Mouse (Mus musculus) lung, postnatal 10 days (tissue): ENCODE data around the gene Gnao1.

Source experiments
- DNase-seq: peaks from one replicate; pipeline ENCODE4 v3.0.0; 2021

The Gnao1 gene

DNA sequence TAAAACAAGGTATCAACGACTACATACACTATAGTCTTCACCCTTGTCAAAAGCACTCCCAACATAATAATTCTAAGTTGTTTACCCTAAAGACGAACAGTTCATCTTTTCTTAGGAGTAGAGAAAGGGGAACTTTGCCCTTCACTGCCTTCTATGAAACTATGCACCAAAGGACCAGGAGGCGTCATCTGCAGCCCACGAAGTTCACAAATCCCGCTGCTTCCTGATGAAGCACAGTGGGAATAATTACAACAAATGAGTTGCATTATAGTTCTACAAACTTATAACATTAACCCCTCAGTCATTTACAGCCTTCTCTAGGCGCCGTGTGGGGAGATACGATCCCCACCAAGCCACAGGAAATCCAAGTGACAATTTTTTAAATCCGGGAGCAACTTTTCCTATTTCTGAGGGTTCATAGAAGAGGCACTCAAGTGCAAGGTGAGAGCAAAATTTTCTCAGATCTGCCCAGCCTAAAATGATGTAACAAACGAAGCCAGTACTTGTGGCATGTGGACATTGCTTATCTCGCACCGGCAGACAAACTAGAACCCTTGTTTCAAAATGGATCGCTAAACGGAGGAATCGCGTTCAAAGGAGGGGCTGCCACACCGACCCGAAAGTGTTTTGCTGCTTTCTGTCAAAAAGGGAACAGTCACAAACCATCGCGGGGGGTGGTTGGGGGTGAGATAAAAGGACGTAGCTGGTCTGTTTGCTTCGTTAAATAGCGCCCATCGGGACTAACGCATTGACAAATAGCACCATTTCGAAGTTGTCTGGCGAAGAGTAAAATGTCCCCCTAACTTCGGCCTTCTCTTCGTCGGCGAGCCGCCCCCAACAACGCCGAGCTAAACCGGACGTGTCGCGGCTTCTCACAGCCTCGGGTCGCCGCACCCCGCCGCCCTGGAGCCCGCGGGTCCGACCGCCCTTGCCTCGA lies 201.6 kb downstream of the Gnao1 start:
- no peak for DNase-seq

DNA sequence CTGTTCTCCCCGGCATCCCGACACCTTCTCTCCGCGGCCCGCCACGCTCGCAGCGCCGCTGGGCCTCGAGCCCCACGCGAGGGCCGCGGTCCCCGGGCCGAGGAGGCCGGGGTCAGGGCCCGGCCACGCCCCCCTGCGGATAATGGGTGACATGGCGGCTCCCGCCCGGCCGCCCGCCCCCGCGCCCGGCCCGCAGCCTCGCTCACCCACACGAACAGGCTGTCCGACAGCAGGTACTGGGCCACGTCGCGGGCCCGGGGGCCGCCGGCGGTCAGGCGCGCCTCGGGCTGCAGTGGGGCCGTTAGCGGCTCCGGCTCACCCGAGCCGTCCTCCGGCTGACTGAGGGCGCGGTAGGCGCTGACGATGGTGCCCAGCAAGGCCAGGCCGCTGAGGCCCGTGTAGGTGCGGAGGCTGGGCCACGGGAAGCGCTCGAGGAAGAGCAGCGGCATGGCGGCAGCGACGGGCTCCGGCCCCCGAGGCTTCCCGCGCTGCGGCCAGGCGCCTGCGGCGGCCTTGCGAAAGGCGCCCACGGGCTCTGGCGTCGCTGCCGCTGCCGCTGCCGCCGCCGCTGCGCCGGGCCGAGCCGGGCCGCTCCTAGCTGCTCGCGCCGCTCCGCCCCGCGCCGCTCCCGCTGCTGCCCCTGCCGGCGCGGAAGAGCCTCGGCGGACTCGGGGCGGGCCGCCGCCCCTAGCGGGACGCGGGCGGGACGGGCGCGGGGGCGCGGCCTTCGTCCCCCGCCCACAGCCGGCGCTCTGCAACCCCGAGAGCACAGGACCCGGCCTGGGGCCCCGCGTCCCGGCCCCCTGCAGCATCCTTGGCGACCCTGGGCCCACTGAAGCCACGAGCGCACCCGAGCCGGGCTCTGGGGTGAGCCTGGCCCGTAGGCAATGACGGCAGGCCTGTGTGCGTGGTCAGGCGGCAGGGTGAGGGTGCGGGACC lies 202.5 kb downstream of the Gnao1 start, which contains the start of gene Amfr:
TSS of gene Amfr (minus strand) at position 830 of the 939 bp plus-strand sequence.
- DNase-seq: peak; percentile 67

DNA sequence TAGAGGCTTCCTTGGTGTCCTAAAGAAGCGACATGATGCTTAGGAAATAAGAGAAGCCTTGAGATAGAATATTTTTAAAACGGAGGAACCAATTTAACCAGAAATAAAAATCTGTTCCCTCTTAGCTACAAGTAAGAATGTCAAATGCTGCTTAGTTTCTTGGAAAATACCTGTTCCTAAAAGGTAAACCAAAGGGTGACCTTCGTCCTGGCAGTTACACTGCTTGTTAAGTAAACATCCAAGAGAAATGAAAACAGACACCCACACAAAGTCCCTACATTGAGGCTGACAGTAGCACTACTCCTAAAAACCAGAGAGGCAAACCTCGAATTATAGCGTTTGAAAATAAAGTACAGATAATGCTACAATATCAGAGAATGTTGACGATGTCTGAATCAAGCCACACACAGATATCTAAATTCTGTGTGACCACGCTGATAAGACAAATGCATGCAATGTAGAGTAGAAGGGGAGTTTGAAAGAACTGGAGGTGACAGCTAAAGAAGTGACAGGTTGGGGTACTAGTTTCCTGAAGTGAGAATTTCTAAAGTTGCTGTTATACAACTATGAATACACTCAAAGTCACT lies 203.4 kb downstream of the Gnao1 start:
- no peak for DNase-seq
